Mouse (Mus musculus) heart, embryonic 14.5 days (tissue): ENCODE results near the gene Dact3. TPM values are rescaled to one million over a fixed set of nuclear protein-coding genes. Genes with fewer than 3 reads are reported as not detected.

Experiments
- ATAC-seq: fragments of 200-750 bp; cut with Nextera tagmentation; 2 replicates; pipeline ENCODE4 v1.8.0; 2017; ENCODE audit warnings: low read depth, moderate TSS enrichment; ENCODE audit not compliant: insufficient number of reproducible peaks, insufficient read depth, low FRiP score
- H3K27ac ChIP-seq, 2 experiments: fragments of 200-500 bp in 1 of 2; fragments of 300-500 bp in 1 of 2; sonication (generic) in 1 of 2; replicated peaks in 1 of 2; 2 replicates each; pipeline ENCODE4 v1.5.1; 2012 to 2014; ENCODE audit warnings: low read depth in 2 of 2, low read length in 2 of 2, control low read depth in 1 of 2, mild to moderate bottlenecking in 1 of 2, mixed read lengths in 1 of 2; ENCODE audit not compliant: control insufficient read depth in 1 of 2, insufficient read depth in 1 of 2
- H3K27me3 ChIP-seq: fragments of 300-500 bp; sonication (generic); 2 replicates; pipeline ENCODE4 v1.6.1; 2014; ENCODE audit warnings: mild to moderate bottlenecking, low read length, control low read depth; ENCODE audit not compliant: control insufficient read depth, insufficient read depth
- H3K36me3 ChIP-seq: fragments of 300-500 bp; sonication (generic); 2 replicates; pipeline ENCODE4 v1.6.1; 2014; ENCODE audit warnings: mild to moderate bottlenecking, control low read depth, low read length, mixed read lengths; ENCODE audit not compliant: control insufficient read depth, insufficient read depth
- H3K4me1 ChIP-seq, 2 experiments: fragments of 200-500 bp in 1 of 2; fragments of 300-500 bp in 1 of 2; sonication (generic) in 1 of 2; 2 replicates each; pipeline ENCODE4 v1.6.1; 2012 to 2014; ENCODE audit warnings: low read length in 2 of 2, control low read depth in 1 of 2, mixed read lengths in 1 of 2; ENCODE audit not compliant: control insufficient read depth in 2 of 2, insufficient read depth in 2 of 2
- H3K4me2 ChIP-seq: fragments of 300-500 bp; sonication (generic); 2 replicates; pipeline ENCODE4 v1.6.1; 2014; ENCODE audit warnings: mild to moderate bottlenecking, low read length
- H3K4me3 ChIP-seq, 2 experiments: fragments of 200-500 bp in 1 of 2; fragments of 300-500 bp in 1 of 2; sonication (generic) in 1 of 2; 2 replicates each; pipeline ENCODE4 v1.5.1; 2012 to 2014; ENCODE audit warnings: low read length in 2 of 2, mild to moderate bottlenecking in 2 of 2, control low read depth in 1 of 2, low read depth in 1 of 2, moderate library complexity in 1 of 2; ENCODE audit not compliant: control insufficient read depth in 1 of 2, insufficient read depth in 1 of 2
- H3K9ac ChIP-seq: fragments of 300-500 bp; sonication (generic); 2 replicates; pipeline ENCODE4 v1.6.1; 2014; ENCODE audit warnings: mild to moderate bottlenecking, low read length
- H3K9me3 ChIP-seq: fragments of 300-500 bp; sonication (generic); 2 replicates; pipeline ENCODE4 v1.6.1; 2016; ENCODE audit warnings: low read length, control low read depth; ENCODE audit not compliant: control insufficient read depth
- WGBS: fragments of 180-500 bp; shearing (Covaris S2); extraction: QIAGEN DNeasy Blood & Tissue Kit; methylation state at CpG from one replicate; pipeline ENCODE4 v1.1.7; 2014; 5-methylcytosine and 5-hydroxymethylcytosine counted together
- polyA plus RNA-seq: library from polyadenylated mRNA; unstranded; fragments of >200 nt; fragmentation: Nextera tagmentation; extraction: Ambion mirVana; gene quantifications from 2 replicates; pipeline ENCODE4 v1.2.1, GENCODE M21; 2014

The Dact3 gene
- polyA plus RNA-seq, 1 experiment from 2014 or later: 13.8 TPM

DNA sequence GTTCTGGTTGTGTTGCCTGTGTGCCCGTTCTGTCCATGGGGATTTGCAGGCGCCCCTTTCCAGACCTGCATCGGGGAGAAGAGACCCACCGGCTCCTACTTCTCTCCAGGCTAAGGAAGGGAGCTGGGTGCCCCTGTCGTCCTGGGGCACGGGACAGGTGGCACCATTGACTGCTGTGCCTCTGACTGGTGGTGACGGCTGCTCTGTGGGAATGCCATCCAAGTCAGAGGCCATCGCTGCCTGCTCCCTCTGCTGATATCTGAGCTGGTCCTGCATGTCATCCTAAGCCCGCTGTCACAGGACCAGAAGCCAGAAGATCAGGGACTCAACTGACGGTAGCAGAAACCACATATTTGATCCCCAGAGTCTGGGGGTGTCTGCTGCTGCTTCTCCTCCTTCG lies 33.7 kb downstream of the Dact3 start:
- Histone ChIP-seq H3K27me3 (peaks cover 22% of the 10 kb centered on the region), H3K36me3 (no peaks in the 10 kb centered on the region), H3K4me2 (0 out of 2 replicates have a peak overlapping the region, but pooled peaks have one; percentile 18), H3K4me1 (peaks cover 30 to 47% of the 10 kb centered on the region in 2 experiments), H3K9ac (no peak overlapping the region), H3K9me3 (no peaks in the 10 kb centered on the region), H3K4me3 (no peak overlapping the region), H3K27ac (no peak overlapping the region)
- 36% methylated on average over 11 of the region's 11 CpGs for WGBS
- ATAC-seq: no peak

DNA sequence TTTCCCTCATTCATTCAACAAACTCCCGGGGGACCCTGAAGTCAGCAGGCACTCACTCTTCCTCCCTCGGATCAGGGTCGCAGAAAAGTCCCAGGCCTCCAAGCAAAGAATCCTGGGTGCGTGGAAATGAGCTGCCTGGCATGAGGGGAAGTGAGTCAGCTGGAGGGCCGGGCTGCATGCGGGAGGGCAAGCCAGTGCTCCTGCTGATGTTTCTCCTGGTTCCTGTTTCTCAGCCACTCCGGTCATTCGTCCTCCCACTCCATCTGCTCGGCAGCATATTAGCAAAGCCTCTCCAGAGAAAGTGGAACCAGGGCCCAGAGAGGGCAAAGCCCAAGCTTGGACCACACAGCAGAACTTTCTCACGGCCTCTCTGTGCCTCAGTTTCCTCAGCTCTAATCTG lies 34.8 kb downstream of the Dact3 start:
- H3K36me3 ChIP-seq: peaks cover 8% of the 10 kb centered on the region
- H3K9ac ChIP-seq: no peak overlapping the region
- H3K27me3 ChIP-seq: peaks cover 20% of the 10 kb centered on the region
- no peak overlapping the region for H3K4me2 ChIP-seq
- no peak for ATAC-seq
- H3K4me1 ChIP-seq: peaks cover 30 to 43% of the 10 kb centered on the region in 2 experiments
- H3K9me3 ChIP-seq: no peaks in the 10 kb centered on the region
- WGBS: 39% methylated on average over 10 of the region's 10 CpGs
- H3K27ac ChIP-seq: no peak overlapping the region
- H3K4me3 ChIP-seq: no peak overlapping the region

DNA sequence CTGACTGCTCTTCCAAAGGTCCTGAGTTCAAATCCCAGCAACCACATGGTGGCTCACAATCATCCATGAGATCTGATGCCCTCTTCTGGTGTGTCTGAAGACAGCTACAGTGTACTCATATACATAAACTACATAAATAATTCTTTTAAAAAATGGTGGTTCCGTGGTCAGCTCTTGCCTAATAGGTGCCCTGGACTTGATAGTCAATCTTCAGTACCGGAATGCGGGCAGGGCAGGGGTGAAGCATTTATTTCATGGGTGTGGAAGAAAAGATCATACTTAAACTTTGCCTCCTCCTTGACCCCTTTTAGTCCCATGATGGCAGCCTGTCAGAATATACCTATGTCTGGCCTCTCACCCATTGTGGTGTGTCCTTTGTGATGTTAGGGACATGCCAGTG lies 36.8 kb downstream of the Dact3 start:
- no peak overlapping the region for H3K9ac ChIP-seq
- peaks cover 28% of the 10 kb centered on the region for H3K36me3 ChIP-seq
- no peak overlapping the region for H3K4me2 ChIP-seq
- WGBS: 81% methylated on average over 3 of the region's 3 CpGs
- peaks cover 24 to 40% of the 10 kb centered on the region in 2 experiments for H3K4me1 ChIP-seq
- ATAC-seq: no peak
- H3K9me3 ChIP-seq: no peaks in the 10 kb centered on the region
- no peak overlapping the region for H3K27ac ChIP-seq
- H3K27me3 ChIP-seq: peaks cover 19% of the 10 kb centered on the region
- no peak overlapping the region for H3K4me3 ChIP-seq

DNA sequence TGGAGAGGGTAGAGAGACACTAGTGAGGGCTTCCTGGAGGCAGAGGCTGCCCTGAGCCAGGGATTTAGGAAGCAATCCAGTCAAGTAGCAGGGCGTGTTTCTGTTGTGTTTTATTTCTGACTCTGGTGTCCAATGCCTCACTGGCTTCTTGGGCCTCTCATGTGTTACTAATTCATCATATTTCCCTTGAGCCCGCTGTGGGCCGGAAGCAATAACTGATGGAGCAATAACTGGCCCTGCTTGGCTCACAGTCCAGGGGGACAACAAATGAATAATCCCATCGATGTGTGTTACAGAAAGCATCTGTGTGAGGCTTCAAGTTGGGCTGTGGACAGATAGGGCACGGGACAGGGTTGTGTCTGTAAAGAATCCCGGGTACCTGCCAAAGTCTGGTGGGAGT lies 37.2 kb downstream of the Dact3 start:
- peaks cover 16% of the 10 kb centered on the region for H3K27me3 ChIP-seq
- H3K4me3 ChIP-seq: no peak overlapping the region
- peaks cover 25 to 39% of the 10 kb centered on the region in 2 experiments for H3K4me1 ChIP-seq
- H3K27ac ChIP-seq: no peak overlapping the region
- H3K9me3 ChIP-seq: no peaks in the 10 kb centered on the region
- peaks cover 33% of the 10 kb centered on the region for H3K36me3 ChIP-seq
- WGBS: 78% methylated on average over 6 of the region's 6 CpGs
- no peak for ATAC-seq
- no peak overlapping the region for H3K9ac ChIP-seq
- no peak overlapping the region for H3K4me2 ChIP-seq

DNA sequence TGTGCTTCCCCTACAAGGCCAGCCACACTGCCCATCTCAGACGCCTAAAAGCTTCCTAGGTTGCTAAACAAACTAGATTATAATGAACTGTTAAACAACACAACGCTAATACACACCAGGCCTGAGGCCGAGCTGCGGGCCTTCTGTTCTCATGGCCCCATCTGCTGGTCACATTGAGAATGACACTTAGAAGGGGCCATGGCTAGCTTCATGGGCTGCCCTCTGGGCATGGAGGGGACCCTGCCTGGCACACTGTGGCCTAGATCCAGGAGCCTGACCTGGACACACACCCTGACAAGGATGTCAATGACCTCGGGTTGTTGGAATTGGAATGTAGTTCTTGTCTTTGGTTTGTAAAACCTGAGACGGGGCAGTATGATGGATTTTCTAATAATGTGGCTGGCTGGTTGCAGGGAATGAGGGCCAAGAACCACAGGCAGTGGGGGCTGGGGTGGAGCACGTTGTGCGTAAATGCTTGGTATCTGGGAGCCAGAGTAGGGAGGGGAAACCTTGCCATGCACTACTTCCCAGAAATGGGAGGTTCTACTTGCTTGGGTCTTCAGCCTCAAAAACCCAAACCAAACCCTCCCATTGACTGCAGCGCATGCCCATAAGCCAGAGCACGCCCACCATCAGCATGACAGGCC lies 38.8 kb downstream of the Dact3 start:
- Histone ChIP-seq H3K27ac (no peak overlapping the region), H3K4me3 (no peak overlapping the region), H3K9me3 (no peaks in the 10 kb centered on the region), H3K4me2 (no peak overlapping the region), H3K9ac (no peak overlapping the region), H3K27me3 (peaks cover 10% of the 10 kb centered on the region), H3K4me1 (peaks cover 9 to 23% of the 10 kb centered on the region in 2 experiments; a peak in 3 of 4 replicates), H3K36me3 (peaks cover 48% of the 10 kb centered on the region)
- WGBS: 34% methylated on average over 10 of the region's 10 CpGs
- ATAC-seq: peak; percentile 28; the same call in 1 of the 2 replicates

DNA sequence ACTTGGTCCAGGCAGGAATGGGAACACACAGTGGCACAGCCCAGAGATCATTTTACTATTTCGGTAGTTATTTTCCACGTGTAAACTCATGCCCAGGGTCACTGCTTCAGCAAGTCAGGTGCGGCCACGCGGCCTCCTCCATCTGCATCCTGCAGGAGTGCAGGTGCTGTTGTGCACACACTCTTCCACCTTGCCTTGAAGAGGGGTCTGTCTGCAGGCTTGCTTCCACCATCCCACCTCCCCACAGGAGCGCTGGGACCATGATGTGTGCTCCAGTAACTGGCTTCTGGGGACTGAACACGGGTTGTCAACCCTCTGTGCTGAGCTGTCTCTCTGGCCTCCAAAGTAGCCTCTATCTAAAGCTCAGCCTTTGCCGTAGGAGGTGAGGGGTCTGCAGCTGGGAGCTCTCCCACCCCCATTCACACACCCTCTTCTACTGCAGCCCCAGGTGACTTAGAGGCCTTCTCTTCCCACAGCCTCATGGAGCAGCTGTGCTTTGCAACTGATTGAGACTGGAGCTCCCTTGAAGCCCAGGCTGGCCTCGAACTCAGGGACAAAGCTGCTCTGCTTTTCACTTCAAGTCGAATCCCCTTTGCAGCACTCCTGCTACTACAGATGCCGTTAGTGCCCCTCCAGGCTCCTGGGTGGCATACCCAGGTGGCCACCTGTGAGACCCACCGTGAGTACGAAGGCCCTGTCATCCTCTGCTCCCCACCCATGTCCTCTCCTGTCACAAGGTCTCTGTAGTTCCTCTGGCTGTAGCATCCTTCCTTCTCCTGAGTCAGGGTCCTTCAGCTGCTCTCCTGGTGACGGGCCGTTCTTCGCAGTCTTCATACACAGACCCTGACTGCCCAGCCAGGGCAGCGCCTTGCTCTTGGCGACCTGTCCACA lies 39.6 kb downstream of the Dact3 start:
- Histone ChIP-seq H3K4me1 (peaks cover 5 to 21% of the 10 kb centered on the region in 2 experiments; a peak in 3 of 4 replicates), H3K9ac (no peak overlapping the region), H3K4me2 (no peak overlapping the region), H3K4me3 (no peak overlapping the region), H3K27me3 (peaks cover 2% of the 10 kb centered on the region; the same call in 1 of the 2 replicates), H3K27ac (no peak overlapping the region), H3K36me3 (peaks cover 56% of the 10 kb centered on the region), H3K9me3 (no peaks in the 10 kb centered on the region)
- no peak for ATAC-seq
- 83% methylated on average over 18 of the region's 18 CpGs for WGBS

DNA sequence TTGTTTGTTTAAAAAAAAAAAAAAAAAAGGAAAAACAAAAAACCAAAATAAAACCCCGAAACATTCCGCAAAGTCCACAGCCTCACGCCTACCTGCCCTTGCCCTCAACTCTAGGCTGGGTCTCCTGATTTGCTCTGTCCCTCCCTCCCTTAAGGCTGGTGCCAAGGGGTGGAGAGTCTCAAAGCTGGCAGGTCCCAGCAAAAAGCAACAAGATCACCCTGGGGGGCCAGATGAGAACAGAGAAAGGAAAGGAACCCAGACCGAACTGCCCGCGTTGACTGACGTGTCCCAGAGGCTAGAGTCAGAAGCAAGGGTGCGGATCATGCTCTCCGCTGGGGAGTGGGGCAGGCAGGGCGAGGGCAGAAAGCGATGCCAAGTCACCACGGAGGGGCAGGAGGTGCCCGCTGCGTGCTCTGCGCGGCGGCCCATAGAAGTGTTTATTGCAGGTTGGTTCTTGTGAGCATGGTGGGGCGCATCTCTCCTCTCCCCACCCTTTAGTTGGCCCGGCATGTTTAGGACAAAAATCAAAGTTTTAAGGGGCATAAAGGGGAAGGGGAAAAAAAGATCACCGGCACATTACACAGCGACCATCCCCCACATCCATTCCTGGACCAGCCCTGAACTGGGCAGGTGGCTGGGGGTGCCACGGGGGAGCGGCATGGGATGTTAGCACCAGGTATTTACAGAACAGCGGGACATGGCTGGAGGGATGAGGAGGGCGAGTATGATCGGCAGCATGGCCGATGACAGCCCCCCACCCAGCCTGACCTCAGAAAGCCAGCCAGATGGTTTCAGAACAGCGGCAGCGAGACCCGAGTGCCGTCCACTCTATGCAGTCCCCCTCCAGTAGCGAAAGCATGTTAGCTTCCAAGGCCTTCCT lies 40.6 kb downstream of the Dact3 start:
- Histone ChIP-seq H3K9ac (no peak overlapping the region), H3K9me3 (no peaks in the 10 kb centered on the region), H3K36me3 (peaks cover 66% of the 10 kb centered on the region), H3K27ac (no peak overlapping the region), H3K27me3 (no peaks in the 10 kb centered on the region), H3K4me1 (peaks cover 5 to 25% of the 10 kb centered on the region in 2 experiments; a peak in 3 of 4 replicates), H3K4me3 (no peak overlapping the region), H3K4me2 (no peak overlapping the region)
- WGBS: 83% methylated on average over 32 of the region's 32 CpGs
- ATAC-seq: no peak
